Mouse (Mus musculus) limb, embryonic 10.5 days (tissue): ENCODE results near the gene Ccdc167. TPM values are rescaled to one million over a fixed set of nuclear protein-coding genes. Genes with fewer than 3 reads are reported as not detected.

Experiments used
- DNase-seq: peaks from one replicate; pipeline ENCODE4 v3.0.0-alpha.2; 2017; ENCODE audit warnings: low spot score
- H3K27ac ChIP-seq: fragments of 300-500 bp; sonication (generic); 2 replicates; pipeline ENCODE4 v1.5.1; 2016; ENCODE audit warnings: mild to moderate bottlenecking
- H3K27me3 ChIP-seq: fragments of 300-500 bp; sonication (generic); 2 replicates; pipeline ENCODE4 v1.6.1; 2016; ENCODE audit warnings: low read depth, mild to moderate bottlenecking; ENCODE audit not compliant: poor library complexity, severe bottlenecking
- H3K36me3 ChIP-seq: fragments of 300-500 bp; sonication (generic); 2 replicates; pipeline ENCODE4 v1.6.1; 2016; ENCODE audit warnings: mild to moderate bottlenecking, moderate library complexity
- H3K4me1 ChIP-seq: fragments of 300-500 bp; sonication (generic); 2 replicates; pipeline ENCODE4 v1.6.1; 2016
- H3K4me3 ChIP-seq: fragments of 300-500 bp; sonication (generic); 2 replicates; pipeline ENCODE4 v1.5.1; 2016; ENCODE audit warnings: mild to moderate bottlenecking, moderate library complexity
- H3K9me3 ChIP-seq: fragments of 300-500 bp; sonication (generic); replicated peaks from 2 replicates; pipeline ENCODE4 v1.6.1; 2016; ENCODE audit warnings: mild to moderate bottlenecking
- WGBS: fragments of 180-500 bp; shearing (Covaris S2); methylation state at CpG from one replicate; pipeline ENCODE4 v1.1.7; 2016; 5-methylcytosine and 5-hydroxymethylcytosine counted together
- polyA plus RNA-seq: library from polyadenylated mRNA; unstranded; fragments of >200 nt; fragmentation: Nextera tagmentation; extraction: Ambion mirVana; gene quantifications from 2 replicates; pipeline ENCODE4 v1.2.1, GENCODE M21; 2016

Gene Ccdc167
- polyA plus RNA-seq, 1 experiment from 2014 or later: 21.4 TPM

DNA sequence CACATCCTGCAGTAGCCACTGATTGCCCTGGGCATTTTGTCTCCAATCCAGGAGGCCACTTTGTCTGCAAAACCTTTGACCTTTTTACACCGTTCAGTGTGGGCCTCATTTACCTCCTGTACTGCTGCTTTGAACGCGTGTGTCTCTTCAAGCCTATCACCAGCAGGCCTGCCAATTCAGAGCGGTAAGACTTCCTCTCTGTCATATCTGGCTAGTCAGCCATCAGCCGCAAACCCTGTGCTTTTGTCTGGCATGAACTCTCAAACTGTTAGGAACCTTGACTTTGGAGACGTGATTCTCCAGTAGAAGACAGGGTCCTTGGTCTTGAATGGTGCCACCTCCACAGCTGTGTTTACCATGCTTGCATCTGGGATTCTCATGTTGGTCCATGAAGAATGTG lies 26.6 kb downstream of the Ccdc167 start:
- no peaks in the 10 kb centered on the region for H3K27me3 ChIP-seq
- no peak overlapping the region for H3K4me3 ChIP-seq
- no peaks in the 10 kb centered on the region for H3K4me1 ChIP-seq
- H3K9me3 ChIP-seq: no peaks in the 10 kb centered on the region
- H3K27ac ChIP-seq: no peak overlapping the region
- WGBS: 77% methylated on average over 6 of the region's 6 CpGs
- peaks cover 97% of the 10 kb centered on the region for H3K36me3 ChIP-seq
- DNase-seq: no peak

- H3K9me3 ChIP-seq: no peaks in the 10 kb centered on the region
- no peak overlapping the region for H3K27ac ChIP-seq
- H3K4me1 ChIP-seq: no peaks in the 10 kb centered on the region
- no peak overlapping the region for H3K4me3 ChIP-seq
- peaks cover 97% of the 10 kb centered on the region for H3K36me3 ChIP-seq
- no peak for DNase-seq
- H3K27me3 ChIP-seq: no peaks in the 10 kb centered on the region
- WGBS: 96% methylated on average over 10 of the region's 10 CpGs
These were observed 28.2 kb downstream of the Ccdc167 start for GRCm38 (mm10) chr17:29688610-29689009.

- Histone ChIP-seq H3K27ac (no peak overlapping the region), H3K4me1 (no peaks in the 10 kb centered on the region), H3K4me3 (no peak overlapping the region), H3K27me3 (no peaks in the 10 kb centered on the region), H3K9me3 (no peaks in the 10 kb centered on the region), H3K36me3 (peaks cover 97% of the 10 kb centered on the region)
- no peak for DNase-seq
- 89% methylated on average over 6 of the region's 6 CpGs for WGBS
These were observed 29.5 kb downstream of the Ccdc167 start for GRCm38 (mm10) chr17:29687373-29687772.

DNA sequence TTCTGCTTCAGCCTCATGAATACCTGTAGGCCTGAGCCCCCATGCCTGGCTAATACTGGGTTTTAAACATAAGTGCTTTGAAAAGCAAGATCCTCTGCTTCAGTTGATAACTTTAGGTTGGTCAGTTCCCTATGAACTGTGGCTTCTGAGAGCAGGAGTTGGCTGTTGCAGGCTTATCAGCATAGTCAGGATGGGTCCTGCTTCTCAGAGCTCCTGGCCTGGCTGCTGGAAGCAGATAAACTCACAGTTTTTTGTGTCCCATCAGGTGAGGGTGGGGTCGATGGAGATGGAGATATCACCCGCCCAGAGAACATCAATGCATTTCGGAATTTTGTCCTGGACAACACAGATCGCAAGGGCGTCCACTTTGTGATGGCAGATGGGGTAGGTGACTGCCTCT lies 30.1 kb downstream of the Ccdc167 start:
- WGBS: 95% methylated on average over 5 of the region's 5 CpGs
- no peak overlapping the region for H3K27ac ChIP-seq

DNA sequence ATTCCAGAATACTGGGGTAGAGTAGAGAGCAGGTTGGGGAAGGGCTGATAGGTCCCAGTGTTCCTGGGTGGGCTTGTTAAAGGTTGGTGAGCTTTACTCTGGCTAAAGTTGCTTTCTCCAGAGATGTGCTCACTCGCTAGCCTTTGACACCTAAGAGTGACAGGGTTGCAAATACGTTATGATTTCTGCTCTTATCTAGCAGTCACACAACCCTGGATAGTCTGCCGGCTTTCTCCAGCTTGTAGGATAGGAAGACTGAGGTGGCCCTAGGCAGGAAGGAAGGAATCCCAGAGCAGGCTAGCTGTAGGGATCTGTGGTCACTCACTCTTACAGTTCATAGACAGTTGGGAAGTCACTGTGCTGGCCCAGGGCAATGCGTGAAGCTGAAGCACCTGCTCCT lies 32.6 kb downstream of the Ccdc167 start:
- no peak overlapping the region for H3K27ac ChIP-seq
- no peaks in the 10 kb centered on the region for H3K9me3 ChIP-seq
- no peak overlapping the region for H3K4me3 ChIP-seq
- no peaks in the 10 kb centered on the region for H3K27me3 ChIP-seq
- DNase-seq: no peak
- WGBS: 94% methylated on average over 4 of the region's 4 CpGs
- no peaks in the 10 kb centered on the region for H3K4me1 ChIP-seq
- peaks cover 98% of the 10 kb centered on the region for H3K36me3 ChIP-seq

More for the DNA sequence above, 30.1 kb downstream of the Ccdc167 start:
- H3K4me1 ChIP-seq: no peaks in the 10 kb centered on the region
- H3K9me3 ChIP-seq: no peaks in the 10 kb centered on the region
- DNase-seq: no peak
- no peaks in the 10 kb centered on the region for H3K27me3 ChIP-seq
- H3K36me3 ChIP-seq: peaks cover 99% of the 10 kb centered on the region
- no peak overlapping the region for H3K4me3 ChIP-seq

GRCm38 (mm10) chr17:29683127-29683526 lies 33.7 kb downstream of the Ccdc167 start:
- Histone ChIP-seq H3K27ac (no peak overlapping the region), H3K27me3 (no peaks in the 10 kb centered on the region), H3K4me3 (no peak overlapping the region), H3K36me3 (peaks cover 99% of the 10 kb centered on the region), H3K9me3 (no peaks in the 10 kb centered on the region), H3K4me1 (no peaks in the 10 kb centered on the region)
- no peak for DNase-seq
- WGBS: 93% methylated on average over 2 of the region's 2 CpGs

DNA sequence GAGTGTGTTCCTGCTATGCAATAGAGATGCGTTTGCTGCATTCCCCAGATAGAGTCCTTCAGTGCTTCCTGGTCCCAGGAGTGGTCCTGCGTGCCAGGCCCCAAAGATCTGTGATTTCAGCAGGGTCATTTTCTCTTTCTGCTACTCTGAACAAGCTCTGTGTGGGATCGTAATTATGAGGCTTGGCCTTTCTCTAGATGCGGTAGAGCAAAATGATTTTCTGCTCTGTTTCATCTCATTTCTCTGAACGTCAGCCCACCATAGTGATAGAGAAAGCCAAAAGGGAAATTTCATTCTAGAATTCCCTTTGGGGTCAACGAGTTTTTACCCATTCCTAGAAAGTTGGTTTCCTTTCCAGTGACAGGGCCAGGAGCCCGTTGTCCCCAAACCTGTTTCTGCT lies 34.6 kb downstream of the Ccdc167 start:
- no peak overlapping the region for H3K4me3 ChIP-seq
- H3K9me3 ChIP-seq: no peaks in the 10 kb centered on the region
- H3K27me3 ChIP-seq: no peaks in the 10 kb centered on the region
- 94% methylated on average over 7 of the region's 7 CpGs for WGBS
- no peak for DNase-seq
- no peak overlapping the region for H3K27ac ChIP-seq
- H3K4me1 ChIP-seq: no peaks in the 10 kb centered on the region
- peaks cover 99% of the 10 kb centered on the region for H3K36me3 ChIP-seq

- Histone ChIP-seq H3K36me3 (peaks cover 99% of the 10 kb centered on the region), H3K27me3 (no peaks in the 10 kb centered on the region), H3K27ac (no peak overlapping the region), H3K4me1 (no peaks in the 10 kb centered on the region), H3K9me3 (no peaks in the 10 kb centered on the region), H3K4me3 (no peak overlapping the region)
- 97% methylated on average over 9 of the region's 9 CpGs for WGBS
- no peak for DNase-seq
These were observed 35.2 kb downstream of the Ccdc167 start for GRCm38 (mm10) chr17:29681669-29682068.

- no peaks in the 10 kb centered on the region for H3K4me1 ChIP-seq
- no peak overlapping the region for H3K4me3 ChIP-seq
- WGBS: 97% methylated on average over 2 of the region's 2 CpGs
- no peak overlapping the region for H3K27ac ChIP-seq
- H3K9me3 ChIP-seq: no peaks in the 10 kb centered on the region
- peaks cover 99% of the 10 kb centered on the region for H3K36me3 ChIP-seq
- DNase-seq: no peak
- no peaks in the 10 kb centered on the region for H3K27me3 ChIP-seq
These were observed 35.9 kb downstream of the Ccdc167 start for GRCm38 (mm10) chr17:29680921-29681320.

DNA sequence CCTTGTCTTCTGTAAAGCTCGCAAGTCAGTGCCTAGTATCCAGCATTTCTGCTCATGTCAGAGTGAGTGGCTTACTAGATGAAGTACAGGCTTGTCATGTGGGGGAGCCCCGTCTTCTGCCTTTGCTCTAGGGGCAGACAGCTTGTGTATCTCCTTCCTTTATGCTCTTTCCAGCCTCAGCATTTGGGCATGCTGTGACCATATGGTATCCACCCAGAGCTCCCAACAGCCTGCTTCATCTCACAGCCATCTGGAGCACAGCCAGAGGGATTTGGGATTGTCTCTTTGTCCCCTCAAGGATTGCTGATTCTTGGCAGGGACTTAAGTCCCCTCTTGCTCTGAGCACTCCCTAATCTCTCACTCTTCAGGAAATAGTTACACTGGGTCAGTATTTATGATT lies 36.7 kb downstream of the Ccdc167 start:
- no peak overlapping the region for H3K27ac ChIP-seq
- WGBS: 87% methylated on average over 2 of the region's 2 CpGs
- no peak for DNase-seq
- no peak overlapping the region for H3K4me3 ChIP-seq
- H3K9me3 ChIP-seq: no peaks in the 10 kb centered on the region
- peaks cover 99% of the 10 kb centered on the region for H3K36me3 ChIP-seq
- H3K27me3 ChIP-seq: no peaks in the 10 kb centered on the region
- no peaks in the 10 kb centered on the region for H3K4me1 ChIP-seq

GRCm38 (mm10) chr17:29679038-29679767 lies 37.6 kb downstream of the Ccdc167 start:
- WGBS: 94% methylated on average over 6 of the region's 6 CpGs
- Histone ChIP-seq H3K27me3 (no peaks in the 10 kb centered on the region), H3K27ac (no peak overlapping the region), H3K4me3 (no peak overlapping the region), H3K36me3 (peaks cover 99% of the 10 kb centered on the region), H3K9me3 (no peaks in the 10 kb centered on the region), H3K4me1 (no peaks in the 10 kb centered on the region)
- no peak for DNase-seq

DNA sequence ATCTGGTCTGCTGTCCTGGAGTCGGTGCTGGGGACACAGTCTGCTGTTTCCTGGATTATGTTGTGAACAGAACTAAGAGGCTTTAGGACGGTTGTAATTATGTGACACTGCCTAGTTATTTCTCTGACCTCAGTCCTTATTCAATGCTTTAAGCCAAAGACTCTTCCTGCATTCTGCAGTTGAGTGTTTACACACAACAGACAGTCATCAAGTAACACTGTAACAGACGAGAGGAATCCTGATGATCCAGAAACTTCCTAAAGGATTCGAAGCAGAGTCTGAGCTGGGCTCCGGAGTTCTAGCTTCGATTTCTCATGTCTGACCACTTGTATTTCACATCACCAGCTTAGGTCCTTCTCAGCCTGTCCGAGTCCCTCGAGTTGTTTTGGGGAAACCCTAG lies 38.3 kb downstream of the Ccdc167 start:
- 93% methylated on average over 8 of the region's 8 CpGs for WGBS
- H3K4me3 ChIP-seq: no peak overlapping the region
- no peak overlapping the region for H3K27ac ChIP-seq
- DNase-seq: no peak
- H3K36me3 ChIP-seq: peaks cover 99% of the 10 kb centered on the region
- no peaks in the 10 kb centered on the region for H3K27me3 ChIP-seq
- H3K9me3 ChIP-seq: no peaks in the 10 kb centered on the region
- H3K4me1 ChIP-seq: no peaks in the 10 kb centered on the region

DNA sequence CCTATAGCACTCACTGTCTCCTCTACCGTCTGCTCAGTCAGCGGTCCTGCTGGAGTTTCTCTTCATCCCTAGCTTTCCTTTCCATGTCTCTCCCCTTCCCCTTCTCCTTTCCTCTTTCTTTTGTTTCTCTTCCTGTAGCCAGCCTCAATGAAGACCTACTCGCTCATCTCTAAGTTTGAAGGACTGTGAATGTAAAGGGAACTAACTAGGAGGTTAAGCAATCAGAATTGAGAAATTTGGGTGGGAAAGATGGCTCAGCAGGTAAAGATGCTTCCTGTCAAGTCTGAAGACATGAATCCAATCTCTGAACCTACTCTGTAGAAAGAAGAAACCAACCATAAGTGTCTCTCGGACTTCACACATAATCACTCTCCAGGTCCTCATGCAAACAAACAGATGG lies 43.5 kb downstream of the Ccdc167 start:
- peaks cover 96% of the 10 kb centered on the region for H3K36me3 ChIP-seq
- no peaks in the 10 kb centered on the region for H3K27me3 ChIP-seq
- H3K9me3 ChIP-seq: no peaks in the 10 kb centered on the region
- H3K27ac ChIP-seq: no peak overlapping the region
- 90% methylated on average over 4 of the region's 4 CpGs for WGBS
- DNase-seq: no peak
- no peak overlapping the region for H3K4me3 ChIP-seq
- no peaks in the 10 kb centered on the region for H3K4me1 ChIP-seq

- H3K9me3 ChIP-seq: no peaks in the 10 kb centered on the region
- no peaks in the 10 kb centered on the region for H3K4me1 ChIP-seq
- no peak for DNase-seq
- no peak overlapping the region for H3K27ac ChIP-seq
- H3K36me3 ChIP-seq: peaks cover 94% of the 10 kb centered on the region
- H3K4me3 ChIP-seq: no peak overlapping the region
- H3K27me3 ChIP-seq: no peaks in the 10 kb centered on the region
- 91% methylated on average over 2 of the region's 2 CpGs for WGBS
These were observed 45.8 kb downstream of the Ccdc167 start for GRCm38 (mm10) chr17:29671021-29671420.
